Mouse (Mus musculus) kidney, adult 2 months (tissue): Measurements from ENCODE around the gene Mapk13. TPM values are rescaled to one million over a fixed set of nuclear protein-coding genes. Genes with fewer than 3 reads are reported as not detected.

Experiments
- DNase-seq: peaks from one replicate; pipeline ENCODE4 v3.0.0; 2021
- H3K27ac ChIP-seq: fragments of 200-500 bp; 2 replicates; pipeline ENCODE4 v1.5.1; 2012; ENCODE audit warnings: low read depth, low read length, control low read depth, inconsistent platforms; ENCODE audit not compliant: insufficient read depth
- H3K27me3 ChIP-seq: fragments of 200-500 bp; replicated peaks from 2 replicates; pipeline ENCODE4 v1.6.1; 2012; ENCODE audit warnings: mild to moderate bottlenecking, moderate library complexity, low read length, inconsistent platforms; ENCODE audit not compliant: control insufficient read depth, insufficient read depth
- H3K36me3 ChIP-seq: fragments of 200-500 bp; 2 replicates; pipeline ENCODE4 v1.6.1; 2012; ENCODE audit warnings: mild to moderate bottlenecking, moderate library complexity, low read length, inconsistent platforms; ENCODE audit not compliant: control insufficient read depth, insufficient read depth
- H3K4me1 ChIP-seq: fragments of 200-500 bp; 2 replicates; pipeline ENCODE4 v1.6.1; 2011; ENCODE audit warnings: low read length; ENCODE audit not compliant: control insufficient read depth, insufficient read depth
- H3K4me3 ChIP-seq: fragments of 200-500 bp; 2 replicates; pipeline ENCODE4 v1.5.1; 2011; ENCODE audit warnings: mild to moderate bottlenecking, low read depth, low read length, control low read depth; ENCODE audit not compliant: insufficient read depth
- CTCF ChIP-seq: fragments of 200-500 bp; conservative IDR thresholded peaks from 2 replicates; pipeline ENCODE4 v1.5.1; 2011; ENCODE audit warnings: low read depth, mild to moderate bottlenecking, control low read depth, low read length, moderate library complexity, mixed read lengths; ENCODE audit not compliant: insufficient read depth, insufficient read length
- POLR2A ChIP-seq: fragments of 200-500 bp; IDR thresholded peaks from one replicate; pipeline ENCODE4 v1.6.1; 2011; ENCODE audit warnings: low read depth, low read length, control low read depth
- WGBS: fragments of 180-500 bp; shearing (Covaris S2); methylation state at CpG from one replicate; pipeline ENCODE4 v1.1.7; 2018; 5-methylcytosine and 5-hydroxymethylcytosine counted together
- polyA plus RNA-seq: library from polyadenylated mRNA; depleted of rRNA; stranded (reverse); fragments of >200 nt; gene quantifications from 2 replicates; pipeline ENCODE4 v1.2.3, GENCODE M21; 2012

Mapk13 gene
- polyA plus RNA-seq, 1 experiment, result 10.9 TPM

DNA sequence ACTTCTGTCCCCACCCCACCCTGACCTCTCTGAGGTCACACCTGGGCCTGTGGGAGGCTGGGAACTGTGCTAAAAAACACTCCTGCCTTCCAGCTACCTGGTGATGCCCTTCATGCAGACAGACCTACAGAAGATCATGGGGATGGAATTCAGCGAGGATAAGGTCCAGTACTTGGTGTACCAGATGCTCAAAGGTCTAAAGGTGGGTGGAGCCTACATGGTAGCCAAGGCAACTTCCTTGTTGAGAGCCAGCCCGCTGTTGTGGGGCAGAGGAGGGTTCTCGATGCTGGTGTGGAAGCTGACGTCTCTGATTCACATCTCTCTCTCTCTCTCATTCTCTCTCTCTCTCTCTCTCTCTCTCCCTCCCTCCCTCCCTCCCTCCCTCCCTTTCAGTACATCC lies 6.1 kb downstream of the Mapk13 start:
- H3K27me3 ChIP-seq, result no peaks in the 10 kb centered on the region
- no peaks in the 10 kb centered on the region for H3K4me1 ChIP-seq
- H3K4me3 ChIP-seq, result no peak overlapping the region
- H3K36me3 ChIP-seq, result no peaks in the 10 kb centered on the region
- peak; percentile 68 for DNase-seq
- whole genome bisulfite sequencing, result 71% methylated on average over 4 of the region's 4 CpGs
- H3K27ac ChIP-seq, result no peak overlapping the region
- TF ChIP-seq POLR2A (no peak), CTCF (no peak)

- no peak for DNase-seq
- H3K4me3 ChIP-seq, result no peak overlapping the region
- no peak for TF ChIP-seq POLR2A
- peak; percentile 24; the same call in 1 of the 2 replicates for TF ChIP-seq CTCF
- no peaks in the 10 kb centered on the region for H3K27me3 ChIP-seq
- no peak overlapping the region for H3K27ac ChIP-seq
- H3K4me1 ChIP-seq, result no peaks in the 10 kb centered on the region
- H3K36me3 ChIP-seq, result no peaks in the 10 kb centered on the region
- WGBS, result 98% methylated on average over 3 of the region's 3 CpGs
These were observed 7.7 kb downstream of the Mapk13 start for GRCm38 (mm10) chr17:28776817-28777216.

DNA sequence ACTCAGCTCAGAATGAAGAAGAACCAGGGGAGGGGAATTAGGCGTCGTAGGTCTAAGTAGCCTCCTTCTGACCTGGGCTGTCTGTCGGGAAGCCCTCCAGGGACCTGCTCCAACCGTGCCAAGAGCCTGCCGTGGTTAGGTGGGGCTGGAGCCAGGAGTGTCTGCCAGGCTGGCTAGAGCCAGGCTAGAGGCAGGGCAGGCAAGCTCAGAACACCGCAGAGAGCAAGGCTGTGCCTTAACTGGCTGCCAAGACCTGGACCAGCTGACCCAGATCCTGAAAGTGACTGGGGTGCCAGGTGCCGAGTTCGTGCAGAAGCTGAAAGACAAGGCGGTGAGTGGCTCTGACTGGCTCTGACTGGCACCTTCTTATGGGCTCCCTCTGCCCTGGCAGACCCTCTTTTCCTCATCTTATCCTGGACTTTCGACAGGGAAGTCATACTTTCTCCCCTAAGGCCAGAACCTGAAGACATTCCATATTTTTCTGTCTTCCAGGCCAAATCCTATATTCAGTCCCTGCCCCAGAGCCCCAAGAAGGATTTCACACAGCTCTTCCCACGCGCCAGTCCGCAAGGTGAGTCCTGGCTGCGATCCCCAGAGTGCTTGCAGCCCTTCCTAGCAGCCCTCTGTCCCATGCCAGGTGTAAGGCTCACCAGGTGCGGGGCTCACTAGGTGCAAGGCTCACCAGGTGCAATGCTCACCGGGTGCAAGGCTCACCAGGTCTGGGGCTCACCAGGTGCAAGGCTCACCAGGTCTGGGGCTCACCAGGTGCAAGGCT lies 8.3 kb downstream of the Mapk13 start:
- no peak overlapping the region for H3K27ac ChIP-seq

DNA sequence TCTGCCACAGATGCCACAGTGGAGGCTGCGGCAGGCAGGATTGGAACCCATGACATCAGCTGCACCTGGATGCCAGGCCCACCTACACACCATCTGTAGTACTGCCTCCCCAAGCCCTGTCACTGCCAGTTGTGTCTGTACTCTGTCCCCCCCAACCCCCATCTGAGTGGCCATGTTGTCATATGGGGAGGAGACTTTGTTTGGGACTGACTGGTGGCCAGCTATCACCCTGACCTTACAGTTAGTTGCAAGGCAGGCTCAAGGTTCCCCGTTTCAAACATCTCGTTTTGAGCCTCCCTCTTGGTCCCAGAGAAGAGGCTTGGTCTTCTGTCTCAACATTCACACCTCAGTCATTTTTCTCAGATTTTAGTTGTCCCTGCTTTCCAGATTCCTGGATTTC lies 10.6 kb downstream of the Mapk13 start:
- WGBS, result 99% methylated on average over 3 of the region's 3 CpGs

More for the DNA sequence above, 8.3 kb downstream of the Mapk13 start:
- H3K27me3 ChIP-seq, result no peaks in the 10 kb centered on the region
- TF ChIP-seq POLR2A (no peak), CTCF (no peak)
- 71% methylated on average over 16 of the region's 16 CpGs for WGBS
- no peaks in the 10 kb centered on the region for H3K36me3 ChIP-seq
- no peak overlapping the region for H3K4me3 ChIP-seq
- DNase-seq, result peak; percentile 71
- no peaks in the 10 kb centered on the region for H3K4me1 ChIP-seq

GRCm38 (mm10) chr17:28780836-28781235 lies 11.7 kb downstream of the Mapk13 start:
- no peaks in the 10 kb centered on the region for H3K4me1 ChIP-seq
- no peak overlapping the region for H3K4me3 ChIP-seq
- no peak for DNase-seq
- H3K27ac ChIP-seq, result no peak overlapping the region
- TF ChIP-seq CTCF (no peak), POLR2A (no peak)
- 56% methylated on average over 3 of the region's 3 CpGs for WGBS
- no peaks in the 10 kb centered on the region for H3K36me3 ChIP-seq
- no peaks in the 10 kb centered on the region for H3K27me3 ChIP-seq

More for the DNA sequence above, 10.6 kb downstream of the Mapk13 start:
- H3K4me1 ChIP-seq, result no peaks in the 10 kb centered on the region
- no peak for TF ChIP-seq CTCF
- H3K27me3 ChIP-seq, result no peaks in the 10 kb centered on the region
- no peak for DNase-seq
- H3K36me3 ChIP-seq, result no peaks in the 10 kb centered on the region
- no peak overlapping the region for H3K4me3 ChIP-seq
- no peak overlapping the region for H3K27ac ChIP-seq

GRCm38 (mm10) chr17:28781290-28782045 lies 12.4 kb downstream of the Mapk13 start:
- H3K27ac ChIP-seq, result no peak overlapping the region
- no peak overlapping the region for H3K4me3 ChIP-seq
- H3K4me1 ChIP-seq, result no peaks in the 10 kb centered on the region
- TF ChIP-seq CTCF (no peak), POLR2A (no peak)
- 66% methylated on average over 9 of the region's 9 CpGs for WGBS
- DNase-seq, result peak; percentile 26
- no peaks in the 10 kb centered on the region for H3K27me3 ChIP-seq
- H3K36me3 ChIP-seq, result no peaks in the 10 kb centered on the region

- Histone ChIP-seq H3K36me3 (no peaks in the 10 kb centered on the region), H3K27ac (no peak overlapping the region), H3K4me1 (no peaks in the 10 kb centered on the region), H3K27me3 (no peaks in the 10 kb centered on the region), H3K4me3 (no peak overlapping the region)
- no peak for TF ChIP-seq POLR2A
- no peak for TF ChIP-seq CTCF
- DNase-seq, result no peak
- 93% methylated on average over 3 of the region's 3 CpGs for WGBS
These were observed 15.9 kb downstream of the Mapk13 start for GRCm38 (mm10) chr17:28785036-28785435.

DNA sequence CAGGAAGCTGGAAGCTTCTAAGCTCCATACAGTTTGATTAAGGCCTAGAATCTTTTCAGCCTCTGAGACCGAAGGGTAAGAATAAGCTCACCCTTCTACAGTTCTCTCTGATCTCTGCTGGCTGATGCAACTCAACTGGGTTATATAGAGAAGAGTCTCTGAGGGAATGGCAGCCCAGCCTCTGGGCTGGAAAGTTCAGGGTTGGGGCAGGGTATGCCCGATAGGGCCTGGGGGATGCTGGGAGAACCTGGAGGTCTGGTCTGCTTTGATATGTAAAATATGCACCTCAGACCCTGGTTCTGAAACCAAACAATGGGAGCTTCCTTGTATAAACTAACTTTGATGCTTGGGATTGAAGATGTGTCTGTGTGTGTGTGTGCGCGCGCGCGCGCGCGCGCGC lies 18.4 kb downstream of the Mapk13 start:
- Histone ChIP-seq H3K27me3 (no peaks in the 10 kb centered on the region), H3K4me1 (no peaks in the 10 kb centered on the region), H3K4me3 (no peak overlapping the region), H3K36me3 (no peaks in the 10 kb centered on the region), H3K27ac (no peak overlapping the region)
- no peak for DNase-seq
- TF ChIP-seq POLR2A (no peak), CTCF (no peak)
- WGBS, result 97% methylated on average over 12 of the region's 12 CpGs
